Mouse (Mus musculus) bone marrow, adult 2 months (tissue): ENCODE measurements around the gene Phc2. TPM values are rescaled to one million over a fixed set of nuclear protein-coding genes. Genes with fewer than 3 reads are reported as not detected.

Source experiments
- H3K27ac ChIP-seq: fragments of 200-500 bp; 2 replicates; pipeline ENCODE4 v1.5.1; 2012; ENCODE audit warnings: low read depth, mild to moderate bottlenecking, control low read depth, inconsistent platforms, low read length; ENCODE audit not compliant: control insufficient read depth, poor library complexity, insufficient read depth
- H3K4me1 ChIP-seq: fragments of 200-500 bp; 2 replicates; pipeline ENCODE4 v1.6.1; 2011; ENCODE audit warnings: low read length; ENCODE audit not compliant: control insufficient read depth, insufficient read depth
- H3K4me3 ChIP-seq: fragments of 200-500 bp; replicated peaks from 2 replicates; pipeline ENCODE3; 2011; ENCODE audit warnings: mild to moderate bottlenecking, low read depth, low read length, control low read depth; ENCODE audit not compliant: control insufficient read depth
- CTCF ChIP-seq: fragments of 200-500 bp; IDR thresholded peaks from 2 replicates; pipeline ENCODE4 v1.5.1; 2011; ENCODE audit warnings: low read length, control low read depth; ENCODE audit not compliant: control insufficient read depth, insufficient read depth
- POLR2A ChIP-seq: fragments of 200-500 bp; IDR thresholded peaks from 2 replicates; pipeline ENCODE4 v1.6.1; 2011; ENCODE audit warnings: low read depth, mild to moderate bottlenecking, control low read depth, low read length, borderline replicate concordance; ENCODE audit not compliant: control insufficient read depth
- WGBS: fragments of 180-500 bp; shearing (Covaris S2); methylation state at CpG from one replicate; pipeline ENCODE4 v1.1.7; 2018; 5-methylcytosine and 5-hydroxymethylcytosine counted together
- polyA plus RNA-seq: library from polyadenylated mRNA; stranded (reverse); fragments of >200 nt; gene quantifications from 2 replicates; pipeline ENCODE4 v1.2.4, GENCODE M21; 2011; ENCODE audit warnings: low replicate concordance; ENCODE audit not compliant: missing spikeins, insufficient read depth, insufficient read length

The Phc2 gene
- polyA plus RNA-seq, 1 experiment: 36.8 TPM

DNA sequence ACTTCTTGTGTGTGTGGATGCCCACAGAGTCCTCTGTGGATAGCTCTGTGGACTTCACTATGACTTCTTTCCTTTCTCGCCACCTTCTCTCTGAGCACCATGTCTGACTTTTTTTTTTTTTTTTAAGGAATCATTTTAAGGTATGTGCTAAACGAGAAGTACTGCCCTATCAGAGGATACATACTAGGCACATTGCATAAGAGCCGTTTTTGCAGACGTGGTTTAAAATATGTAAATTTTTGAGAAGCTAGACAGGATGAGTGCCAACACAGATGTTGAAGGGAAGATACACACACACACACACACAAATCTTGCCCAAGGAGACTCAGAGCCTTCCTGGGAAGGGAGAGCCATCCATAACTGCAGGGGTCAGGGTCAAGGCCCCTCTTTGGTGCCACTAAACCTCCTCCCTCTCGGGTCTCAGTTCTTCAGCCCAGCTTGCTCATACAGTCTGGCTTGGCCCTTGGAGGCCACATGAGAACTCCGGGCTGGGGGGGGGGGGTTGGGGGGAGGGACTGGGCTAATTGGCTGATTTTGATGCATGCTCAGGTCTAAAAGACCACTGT, 35.3 kb downstream of the Phc2 start:
- Histone ChIP-seq H3K27ac (no peak overlapping the region), H3K4me1 (peaks cover 5% of the 10 kb centered on the region), H3K4me3 (no peak overlapping the region)
- WGBS: 11% methylated on average over 6 of the region's 6 CpGs
- TF ChIP-seq POLR2A (no peak), CTCF (no peak)

DNA sequence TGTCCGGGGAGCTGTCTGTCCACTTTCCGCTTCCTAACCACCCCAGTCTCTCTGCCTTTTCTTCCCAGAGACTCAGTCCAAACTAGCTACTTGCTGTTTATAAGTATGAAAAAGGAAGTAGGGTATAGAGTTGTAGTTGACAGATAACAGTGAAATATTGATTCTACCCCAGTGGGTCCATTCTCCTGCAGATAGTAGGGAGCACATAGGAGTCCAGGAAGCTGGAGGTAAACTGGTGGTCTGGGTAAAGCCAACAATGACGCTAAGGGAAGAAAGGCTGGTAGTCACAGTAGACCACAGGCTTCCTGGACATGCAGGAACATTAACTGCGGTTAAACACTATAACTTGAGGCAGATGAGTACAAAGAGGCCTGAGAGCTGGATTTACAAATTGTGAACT, 36.7 kb downstream of the Phc2 start:
- TF ChIP-seq CTCF (no peak), POLR2A (no peak)
- H3K27ac ChIP-seq: no peak overlapping the region
- H3K4me1 ChIP-seq: peaks cover 5% of the 10 kb centered on the region
- no peak overlapping the region for H3K4me3 ChIP-seq
- 10% methylated on average over 4 of the region's 4 CpGs for WGBS

DNA sequence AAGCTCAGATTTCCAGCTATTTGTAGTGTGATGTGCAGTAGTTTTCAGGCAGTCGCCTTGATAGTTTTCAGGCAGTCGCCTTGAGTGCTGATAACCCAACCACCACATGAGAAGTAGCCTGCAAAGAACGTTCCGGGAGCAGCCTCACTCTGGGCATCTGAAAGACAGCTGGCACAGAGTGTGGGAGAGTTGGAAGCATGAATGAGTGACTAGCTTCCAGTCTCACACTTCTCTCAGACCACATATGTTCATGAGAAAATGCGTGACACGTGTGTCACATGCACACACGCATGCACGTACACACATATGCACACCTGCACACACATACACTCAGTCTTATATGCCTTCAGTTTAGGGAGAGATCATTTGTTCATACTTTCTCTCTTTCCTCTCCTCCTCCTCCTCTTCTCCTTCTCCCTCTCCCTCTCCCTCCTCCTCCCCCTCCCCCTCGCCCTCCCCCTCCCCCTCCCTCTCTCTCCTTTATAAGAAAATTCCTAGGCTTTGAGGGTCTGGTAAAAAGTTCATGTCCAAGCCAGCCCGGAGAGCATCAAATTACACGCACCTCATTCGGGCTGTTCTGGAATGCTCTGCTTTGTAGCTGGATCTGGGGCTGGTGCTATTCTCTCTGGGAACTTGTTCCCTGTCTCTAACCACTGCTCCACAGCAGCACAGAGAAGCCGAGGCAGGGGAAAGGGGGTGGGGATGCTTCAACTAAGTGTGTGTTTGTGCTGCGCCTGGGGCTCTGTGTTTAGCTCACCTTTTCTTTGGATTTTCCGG, 37.8 kb downstream of the Phc2 start:
- H3K4me3 ChIP-seq: no peak overlapping the region
- H3K4me1 ChIP-seq: peaks cover 5% of the 10 kb centered on the region
- no peak overlapping the region for H3K27ac ChIP-seq
- WGBS: 68% methylated on average over 14 of the region's 15 CpGs
- TF ChIP-seq CTCF (no peak), POLR2A (no peak)

GRCm38 (mm10) chr4:128693207-128693606, 38.7 kb downstream of the Phc2 start:
- TF ChIP-seq POLR2A (no peak), CTCF (no peak)
- Histone ChIP-seq H3K4me1 (peaks cover 5% of the 10 kb centered on the region), H3K4me3 (no peak overlapping the region), H3K27ac (no peak overlapping the region)
- 70% methylated on average over 5 of the region's 5 CpGs for WGBS

DNA sequence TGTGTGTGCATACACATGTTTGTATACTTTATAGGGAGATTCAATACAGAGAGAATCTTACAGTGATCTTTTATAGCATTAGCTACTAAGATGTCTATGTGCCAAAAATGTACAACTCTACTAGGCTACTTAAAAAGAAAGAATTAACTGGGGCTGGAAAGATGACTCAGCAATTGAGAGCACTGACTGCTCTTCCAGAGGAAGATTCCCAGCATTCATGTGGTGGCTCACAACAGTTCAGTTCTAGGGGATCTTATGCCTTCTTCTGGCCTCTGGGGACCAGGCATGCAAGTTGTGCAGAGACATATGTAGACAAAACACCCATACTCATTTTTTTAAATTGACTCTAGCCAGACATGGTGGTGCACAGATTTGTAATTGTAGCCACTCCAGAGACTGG, 39.8 kb downstream of the Phc2 start:
- no peak overlapping the region for H3K27ac ChIP-seq
- TF ChIP-seq CTCF: no peak
- TF ChIP-seq POLR2A: no peak
- H3K4me3 ChIP-seq: no peak overlapping the region
- H3K4me1 ChIP-seq: peaks cover 2% of the 10 kb centered on the region; the same call in 1 of the 2 replicates

- WGBS: 78% methylated on average over 7 of the region's 7 CpGs
- Histone ChIP-seq H3K4me1 (peaks cover 6% of the 10 kb centered on the region), H3K27ac (no peak overlapping the region), H3K4me3 (no peak overlapping the region)
- TF ChIP-seq POLR2A (no peak), CTCF (no peak)
Measured at GRCm38 (mm10) chr4:128695149-128695548, 40.6 kb downstream of the Phc2 start.

GRCm38 (mm10) chr4:128698011-128698861, 43.7 kb downstream of the Phc2 start:
- no peak overlapping the region for H3K4me3 ChIP-seq
- H3K27ac ChIP-seq: no peak overlapping the region
- 29% methylated on average over 12 of the region's 12 CpGs for WGBS
- TF ChIP-seq CTCF (no peak), POLR2A (no peak)
- peaks cover 8% of the 10 kb centered on the region for H3K4me1 ChIP-seq

DNA sequence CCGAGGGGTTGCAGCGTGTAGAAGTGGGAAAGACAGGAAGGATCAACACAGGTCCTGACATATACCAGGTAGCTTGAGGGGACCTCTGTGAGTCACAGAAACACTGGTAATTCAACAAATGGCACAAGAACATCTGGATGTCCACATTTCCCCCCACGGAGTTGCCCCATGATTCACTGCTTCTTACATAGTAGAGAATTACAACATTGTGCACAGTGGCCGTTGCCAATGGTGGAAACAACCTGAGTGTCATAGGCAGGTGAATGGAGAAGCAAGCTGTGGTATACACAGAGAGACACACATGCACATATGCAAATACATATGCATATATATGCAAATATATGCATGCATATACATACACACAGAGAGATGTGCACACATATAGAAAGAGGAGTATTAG, 45.4 kb downstream of the Phc2 start:
- Histone ChIP-seq H3K4me3 (no peak overlapping the region), H3K4me1 (peaks cover 8% of the 10 kb centered on the region), H3K27ac (0 out of 2 replicates have a peak overlapping the region, but pooled peaks have one; percentile 13)
- 49% methylated on average over 4 of the region's 4 CpGs for WGBS
- no peak for TF ChIP-seq POLR2A
- TF ChIP-seq CTCF: no peak
